Mouse (Mus musculus) frontal cortex, adult (tissue): Measurements from ENCODE around the gene Cfap99.

Experiments used
- ATAC-seq: cut with Nextera tagmentation; 2 replicates; pipeline ENCODE4 v1.9.2; 2017; ENCODE audit warnings: mild to moderate bottlenecking, moderate library complexity, mixed read lengths; ENCODE audit not compliant: low TSS enrichment

Gene Cfap99

DNA sequence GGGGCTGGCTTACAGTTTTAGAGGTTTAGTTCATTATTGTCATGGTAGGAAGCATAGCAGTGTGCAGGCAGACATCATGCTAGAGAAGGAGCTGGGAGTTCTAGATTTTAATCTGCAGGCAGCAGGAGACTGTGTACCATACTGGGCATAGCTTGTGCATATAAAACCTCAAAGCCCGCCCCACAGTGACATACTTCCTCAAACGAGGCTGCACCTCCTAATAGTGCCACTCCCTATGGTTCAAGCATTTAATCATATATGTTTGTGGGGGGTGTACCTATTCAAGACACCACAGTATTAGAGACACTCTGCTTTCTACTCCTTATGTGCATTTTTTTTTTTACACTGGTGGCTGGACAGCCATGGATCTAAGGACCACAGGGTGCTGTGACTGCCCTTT lies 41.7 kb downstream of the Cfap99 start:
- ATAC-seq: no peak

DNA sequence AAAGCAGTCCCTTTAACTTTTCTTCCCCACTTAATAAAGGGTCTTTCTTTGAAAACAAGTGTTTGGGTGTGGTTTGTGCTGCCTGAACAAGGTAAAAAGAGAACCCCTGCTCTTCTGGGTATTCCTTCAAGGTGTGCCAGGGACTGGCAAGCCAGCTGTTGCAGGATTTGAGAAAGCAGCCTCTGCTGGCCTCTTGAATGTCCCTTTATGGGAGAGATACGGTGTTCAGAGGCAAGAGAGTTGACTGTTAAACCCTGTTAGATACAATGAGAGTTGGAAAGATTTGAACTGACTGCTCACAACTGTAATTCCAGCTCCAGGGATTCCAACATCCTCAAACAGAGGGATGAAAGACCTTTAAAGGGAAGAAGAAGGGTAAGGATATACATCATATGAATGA lies 45.7 kb downstream of the Cfap99 start:
- no peak for ATAC-seq

DNA sequence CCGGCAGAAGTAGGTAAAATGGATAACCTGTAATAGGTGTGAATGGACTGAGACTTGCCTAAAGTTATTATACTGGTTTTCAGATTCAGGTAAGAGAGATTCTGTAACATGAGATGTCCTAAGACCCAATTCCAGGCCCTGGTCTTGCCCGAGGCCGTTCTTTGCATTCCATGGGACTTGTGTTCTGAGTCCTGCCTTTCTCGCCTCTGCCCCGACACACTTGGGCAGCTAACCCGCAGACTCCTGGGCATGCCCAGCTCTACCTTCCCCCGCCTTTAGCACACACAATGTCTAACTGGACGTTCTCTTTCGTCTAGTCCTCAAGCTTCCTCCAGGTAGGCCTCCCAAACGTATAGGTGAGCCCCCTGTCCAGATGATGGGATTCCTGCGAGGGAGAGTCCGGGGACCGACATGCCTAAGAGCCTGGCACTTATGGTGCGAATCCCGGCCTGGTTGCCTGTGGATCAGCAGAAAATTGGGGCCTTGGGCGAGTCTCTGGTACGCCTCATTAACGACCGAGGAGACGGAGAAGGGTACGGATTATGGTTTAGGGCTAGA lies 47.2 kb downstream of the Cfap99 start:
- peak; percentile 58 for ATAC-seq

DNA sequence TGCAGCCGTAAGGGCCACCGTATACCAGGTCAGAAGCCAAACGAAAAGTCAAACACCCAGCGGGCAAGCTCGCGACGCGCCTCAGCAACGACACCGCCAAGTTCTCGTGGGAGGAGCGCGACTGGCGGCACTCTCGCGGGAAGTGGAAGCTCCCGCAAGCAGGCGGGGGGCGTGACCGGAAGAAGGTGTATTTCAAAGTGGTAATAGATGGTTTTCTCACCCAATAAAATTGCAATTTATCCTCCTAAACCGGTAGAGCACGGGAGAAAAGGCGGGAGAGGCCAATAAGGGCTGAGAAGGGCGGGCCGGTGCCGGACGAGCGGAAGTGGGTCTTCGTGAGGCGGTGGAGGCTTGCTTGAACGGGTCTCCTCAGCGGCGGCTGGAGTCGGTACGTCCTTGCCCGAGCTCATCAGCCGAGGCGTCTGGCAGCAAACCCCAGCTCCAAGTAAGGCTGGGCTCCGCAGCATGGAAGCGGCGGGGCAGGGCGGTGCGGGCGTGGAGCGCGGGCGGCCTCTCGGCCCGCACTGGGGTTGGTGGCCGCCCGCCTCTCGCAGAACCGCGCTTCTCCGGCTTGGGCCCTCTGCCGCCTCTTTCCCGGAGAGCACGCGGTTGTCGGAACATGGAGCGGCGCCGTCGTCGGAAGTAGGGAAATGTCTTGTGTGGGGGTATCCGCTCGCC lies 47.8 kb downstream of the Cfap99 start, which contains the start of gene Rnf4:
Rnf4 (plus strand) TSS at position 193 of the 678 bp plus-strand sequence.
- ATAC-seq: peak; percentile 98

DNA sequence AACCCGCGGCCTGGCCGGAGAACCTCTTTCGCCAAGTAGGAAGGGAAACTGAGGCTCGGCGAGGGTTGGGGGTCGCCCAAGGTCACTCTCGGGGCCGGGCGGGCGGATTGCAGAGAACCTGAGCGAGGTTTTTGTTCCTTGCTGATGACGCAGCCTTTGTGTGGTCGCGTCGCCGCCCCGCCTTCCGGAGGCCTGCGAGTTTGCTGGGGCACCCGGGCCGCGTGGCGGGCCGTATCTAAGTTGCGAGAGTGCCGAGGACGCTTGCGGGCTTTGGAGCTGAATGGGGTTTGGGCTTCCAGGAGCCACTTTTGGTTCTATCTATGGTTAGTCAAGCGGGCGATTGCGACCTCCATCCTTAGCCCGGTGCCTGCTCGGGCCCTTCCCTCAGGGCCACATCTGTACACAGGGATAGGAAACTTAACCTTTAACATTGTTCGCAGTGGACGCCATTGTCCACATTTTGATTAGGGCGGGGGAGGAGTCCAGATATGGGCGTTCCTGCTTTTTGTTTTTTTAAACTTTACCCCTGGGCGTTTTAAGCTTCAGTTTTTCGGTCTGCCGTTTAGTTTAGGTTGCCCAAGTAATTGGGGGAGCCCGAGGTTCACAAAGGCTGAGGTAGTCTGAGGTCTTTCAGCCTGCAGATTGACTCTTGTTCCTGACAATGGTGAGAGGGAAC lies 48.5 kb downstream of the Cfap99 start:
- no peak for ATAC-seq

DNA sequence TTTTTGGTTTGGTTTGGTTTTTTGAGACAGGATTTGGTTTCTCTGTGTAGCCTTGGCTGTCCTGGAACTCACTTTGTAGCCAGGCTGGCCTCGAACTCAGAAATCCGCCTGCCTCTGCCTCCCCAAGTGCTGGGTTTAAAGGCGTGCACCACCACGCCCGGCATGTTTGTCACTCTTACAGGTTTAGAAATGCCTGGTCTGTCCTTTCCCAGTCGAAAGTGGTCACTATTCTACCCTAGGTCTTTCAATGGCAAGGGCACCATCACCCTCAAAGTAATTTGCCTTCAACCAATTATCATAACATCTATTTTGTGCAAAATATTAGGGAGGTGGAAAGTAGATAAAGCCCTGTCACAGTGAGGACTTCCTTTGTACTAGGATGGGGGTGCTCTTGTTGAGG lies 51.8 kb downstream of the Cfap99 start:
- no peak for ATAC-seq

DNA sequence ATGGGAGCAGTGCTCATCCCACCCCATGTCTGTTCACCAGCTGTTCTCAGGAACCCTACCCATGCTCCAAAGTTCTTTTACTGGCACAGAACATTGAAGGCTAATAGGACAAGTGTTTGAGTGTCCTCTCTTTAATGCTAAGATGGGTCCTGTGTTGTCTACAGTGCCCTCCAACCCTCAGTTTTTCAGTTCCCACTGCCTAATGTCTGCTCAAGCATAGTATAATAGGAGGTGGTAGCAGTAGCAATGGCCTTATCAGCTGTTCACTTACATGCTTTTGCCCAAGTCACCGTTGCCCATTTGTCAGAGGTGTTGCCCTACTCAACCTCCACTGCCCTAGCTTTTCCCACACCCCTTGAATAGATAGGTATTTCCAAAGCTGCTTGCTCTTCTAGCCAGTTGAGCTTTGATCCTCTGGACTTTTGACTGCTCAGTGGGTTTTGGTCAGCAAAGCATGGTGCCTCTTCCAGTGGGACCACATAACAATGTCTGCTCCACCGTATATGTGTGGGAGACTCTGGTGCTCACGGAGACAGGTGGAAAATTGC lies 63.8 kb downstream of the Cfap99 start:
- ATAC-seq: no peak

DNA sequence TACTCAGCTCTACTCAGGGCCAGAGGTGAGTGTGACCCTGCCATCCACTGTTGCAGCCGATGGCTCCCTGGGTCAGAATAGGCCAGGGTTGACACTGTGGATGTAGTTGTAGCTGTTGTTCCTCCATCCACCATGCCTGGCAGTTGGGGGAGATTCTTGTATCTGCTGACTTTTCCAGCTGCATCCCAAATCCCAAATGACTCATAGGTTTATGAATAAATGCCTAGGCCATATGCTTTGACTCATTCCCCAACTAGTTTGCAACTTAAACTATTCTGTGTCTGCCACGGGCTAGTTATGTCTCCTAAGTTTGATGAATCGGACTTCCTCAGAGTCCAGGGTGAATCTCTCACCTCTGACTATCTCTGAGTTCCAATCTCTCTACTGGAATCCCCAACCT lies 71.9 kb downstream of the Cfap99 start:
- ATAC-seq: peak; percentile 20; the same call in 1 of the 2 replicates

DNA sequence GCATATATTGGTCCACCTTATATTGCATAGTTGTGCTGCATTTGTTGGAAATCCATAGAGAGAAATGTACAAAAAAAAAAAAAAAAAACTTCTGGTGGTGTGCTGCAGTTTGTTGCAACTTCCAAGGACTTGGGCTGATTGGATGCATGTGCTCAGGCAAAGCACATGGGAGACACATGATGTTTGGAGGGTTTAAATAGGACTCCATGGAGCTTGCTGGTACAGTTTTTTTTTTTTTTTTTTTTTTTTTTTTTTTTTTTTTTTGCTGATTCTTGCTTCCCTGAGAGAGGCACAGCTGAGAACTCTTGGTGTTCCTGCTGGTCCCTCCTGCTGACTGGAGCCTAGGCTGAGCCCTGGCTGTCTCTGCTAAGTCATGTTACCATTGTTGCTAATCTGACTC lies 74.7 kb downstream of the Cfap99 start:
- ATAC-seq: no peak

DNA sequence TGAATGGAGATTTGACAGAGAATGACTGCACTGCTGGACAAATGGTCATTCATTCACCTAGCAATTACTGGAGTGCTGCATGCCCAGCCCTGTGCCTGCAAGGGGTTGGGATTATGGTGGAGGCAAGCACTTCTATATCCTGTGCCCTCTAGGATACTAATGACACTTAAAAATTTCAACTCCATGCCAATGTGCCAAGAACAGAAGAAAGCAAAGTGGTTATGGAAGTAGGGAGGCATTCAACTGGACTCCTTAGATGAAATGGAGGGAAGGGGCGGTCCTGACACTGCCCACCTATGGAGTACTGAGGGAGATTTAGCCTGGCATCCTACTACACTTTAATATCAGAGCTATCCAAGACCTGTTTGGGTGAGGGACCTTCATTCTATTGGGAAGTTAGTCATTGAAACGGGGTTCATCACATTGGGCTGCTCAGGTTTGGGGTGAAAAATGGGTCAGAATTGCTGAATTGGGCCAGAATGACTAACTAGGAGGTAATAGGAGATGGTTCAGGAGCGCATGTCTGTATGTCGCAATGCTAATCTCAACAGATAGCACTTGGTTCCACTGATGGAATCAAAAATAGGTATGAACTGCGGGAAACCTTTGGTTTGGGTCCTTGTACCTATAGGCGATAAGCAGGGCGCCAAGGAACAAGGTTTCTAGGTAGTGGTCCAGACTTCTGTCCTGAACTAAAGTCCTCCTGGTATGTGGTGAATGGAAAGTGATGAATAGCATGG lies 80.3 kb downstream of the Cfap99 start:
- ATAC-seq: no peak

DNA sequence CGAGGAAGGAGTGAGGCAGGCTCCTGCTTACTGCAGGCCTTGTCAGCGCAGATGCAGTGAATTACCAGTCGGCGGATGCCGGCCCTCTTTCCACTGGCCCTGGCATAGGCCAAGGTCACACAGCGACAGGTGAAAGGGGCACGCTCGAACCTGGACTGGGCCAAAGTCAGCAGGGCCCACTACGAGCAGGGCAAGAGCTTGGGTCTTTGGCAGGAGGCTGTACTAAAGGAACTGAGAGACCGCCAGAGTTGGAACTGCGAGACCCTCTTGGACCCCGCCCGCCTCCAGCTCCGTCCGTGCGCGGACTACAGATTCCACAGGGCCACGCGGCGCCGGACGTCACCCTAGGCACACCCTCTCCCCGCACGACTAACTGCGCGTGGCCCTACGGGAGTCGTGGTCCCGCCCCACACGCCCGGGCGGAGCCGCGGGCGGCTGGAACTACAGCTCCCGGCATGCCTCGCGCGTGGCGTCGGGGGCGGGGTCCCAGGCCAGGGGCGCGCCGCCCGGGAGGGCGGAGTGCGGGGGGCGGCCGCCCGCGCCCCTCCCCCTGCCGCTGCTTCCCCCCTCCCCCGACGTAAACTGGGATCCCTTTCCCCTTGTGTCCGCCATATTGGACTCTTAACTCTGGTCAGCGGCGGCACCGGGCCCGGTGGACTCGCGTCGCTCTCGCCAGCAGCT lies 81.1 kb downstream of the Cfap99 start, which contains the start of gene Fam193a:
Fam193a (plus strand) TSS at position 593 of the 681 bp plus-strand sequence.
- ATAC-seq: peak; percentile 97

DNA sequence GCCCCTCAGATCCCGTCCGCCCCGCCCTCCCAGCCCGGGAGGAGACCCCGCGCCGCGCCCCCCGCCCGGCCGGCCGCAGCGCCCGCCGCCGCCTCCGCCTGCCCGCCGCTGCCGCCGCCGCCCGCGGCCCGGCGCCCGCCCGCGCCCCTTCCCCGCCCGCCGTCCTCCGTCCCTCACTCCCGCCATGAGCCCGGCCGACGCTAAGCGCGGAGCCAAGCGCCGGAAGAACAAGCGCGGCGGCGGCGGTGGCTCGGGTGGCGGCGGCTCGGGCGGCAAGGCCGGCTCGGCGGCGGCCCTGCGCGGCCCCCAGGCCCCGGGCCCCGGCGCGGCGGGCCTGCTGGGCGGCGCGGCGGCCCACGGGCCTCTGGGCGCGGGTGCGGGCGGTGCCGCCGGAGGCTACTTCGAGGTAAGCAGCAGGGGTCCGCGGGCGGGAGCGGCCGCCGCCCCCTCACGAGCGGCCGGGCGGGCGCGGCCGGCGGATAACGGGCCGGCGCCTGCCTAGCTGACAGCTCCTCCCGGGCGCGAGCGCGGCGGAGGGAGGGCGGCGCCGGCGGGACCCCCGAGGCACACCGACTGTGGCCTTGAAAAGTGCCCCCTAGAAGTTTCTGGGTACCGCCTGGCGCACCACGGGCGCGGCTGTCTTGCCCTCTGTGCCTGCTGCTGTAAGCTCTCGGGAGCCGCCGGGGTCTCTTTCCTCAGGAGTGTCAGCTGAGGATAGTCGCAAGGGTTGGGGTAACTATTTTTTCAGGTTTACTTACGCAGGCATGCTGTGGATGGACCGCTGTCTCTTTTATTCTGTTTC lies 81.8 kb downstream of the Cfap99 start:
- ATAC-seq: peak; percentile 17; the same call in 1 of the 2 replicates

DNA sequence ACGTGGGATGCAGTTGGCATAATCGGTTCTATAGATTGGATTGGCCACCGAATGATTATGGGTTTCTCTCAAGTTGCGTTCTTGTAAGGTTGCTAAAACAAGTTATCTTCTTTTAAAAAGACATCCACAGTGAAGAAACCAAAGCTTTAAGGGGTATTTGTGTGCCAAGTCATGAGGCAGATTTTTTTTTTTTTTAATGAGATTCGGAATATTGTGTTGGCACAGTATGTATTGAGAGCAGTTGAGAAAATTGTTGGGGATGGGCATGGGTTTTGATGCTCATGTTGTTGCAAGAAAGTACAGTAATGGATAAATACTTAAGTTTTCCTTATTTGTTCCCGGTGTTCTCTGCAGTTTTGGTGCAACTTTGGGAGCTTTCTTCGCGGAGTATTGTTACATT lies 82.4 kb downstream of the Cfap99 start:
- no peak for ATAC-seq

DNA sequence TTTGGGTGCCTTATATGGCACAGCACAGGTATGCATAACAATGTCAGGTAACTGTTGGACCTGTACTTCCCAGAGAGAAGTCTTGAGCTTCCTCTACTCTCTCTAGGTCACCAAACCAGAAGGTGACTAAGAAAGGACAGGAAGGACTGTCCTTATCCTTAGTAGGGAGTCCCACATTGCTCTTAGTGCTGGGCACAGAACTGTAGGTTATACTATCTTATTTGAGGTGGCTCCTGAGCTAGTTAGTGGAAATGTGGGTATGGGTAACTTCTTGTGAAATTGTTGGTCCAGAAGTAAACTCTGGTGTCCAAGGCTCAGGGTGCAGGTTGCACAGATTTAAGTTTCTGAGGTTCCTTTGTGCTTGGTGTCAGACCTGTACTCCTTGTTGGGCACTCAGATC lies 83.7 kb downstream of the Cfap99 start:
- ATAC-seq: no peak

DNA sequence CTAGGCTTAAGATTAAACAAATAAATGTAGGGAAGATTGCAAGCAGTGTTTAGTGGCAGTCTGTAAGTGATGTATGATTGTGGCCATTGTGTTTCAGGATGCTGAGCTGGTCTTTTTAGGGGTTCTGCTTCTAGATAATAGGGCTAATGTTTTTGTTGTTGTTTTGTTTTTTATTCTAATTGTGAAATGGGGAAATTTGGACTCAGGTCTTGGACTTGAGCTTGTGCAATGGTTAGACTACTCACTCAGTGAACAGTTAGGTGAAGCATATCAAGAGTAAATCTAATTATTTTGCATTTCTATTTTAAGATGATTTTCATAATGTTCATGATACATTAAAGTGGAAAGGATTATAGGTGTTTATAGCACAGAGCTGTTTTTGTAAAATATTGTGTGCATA lies 84.1 kb downstream of the Cfap99 start:
- ATAC-seq: no peak
